Mouse (Mus musculus) liver, adult 2 months (tissue): ENCODE results near the gene Agbl1.

Experiments
- CTCF ChIP-seq: fragments of 200-500 bp; IDR thresholded peaks from 2 replicates; pipeline ENCODE4 v1.5.1; 2011; ENCODE audit warnings: low read depth, low read length, control low read depth
- POLR2A ChIP-seq: fragments of 200-500 bp; IDR thresholded peaks from 2 replicates; pipeline ENCODE4 v1.6.1; 2011; ENCODE audit warnings: low read length, control low read depth; ENCODE audit not compliant: insufficient read depth; ENCODE audit errors: extremely low read depth

GRCm38 (mm10) chr7:77076033-77076432 is 846.3 kb downstream of the Agbl1 start:
- TF ChIP-seq CTCF (no peak), POLR2A (no peak)
